Mouse (Mus musculus): ENCODE data around the gene Tmem8.

Tmem8 gene

DNA sequence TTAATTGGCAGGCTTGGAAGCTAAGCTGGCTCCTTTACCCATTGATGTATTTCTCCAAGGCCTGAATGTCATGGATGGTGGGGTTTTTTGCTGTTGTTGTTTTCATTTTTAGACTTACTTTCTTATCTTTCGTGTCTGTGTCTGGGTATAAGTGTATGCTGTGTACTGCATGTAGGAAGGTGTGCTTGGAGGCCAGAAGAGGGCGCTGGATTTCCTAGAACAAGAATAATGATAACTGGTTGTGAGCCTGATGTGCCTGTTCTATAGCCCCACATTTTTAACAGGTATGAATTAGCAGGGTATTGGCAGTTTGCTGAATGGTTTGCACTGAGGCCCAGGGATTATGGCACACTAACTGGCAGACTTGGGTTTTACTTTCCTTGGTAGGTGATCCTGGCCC is 36.0 kb downstream of the Tmem8 start:
- DNase-seq: no peak

DNA sequence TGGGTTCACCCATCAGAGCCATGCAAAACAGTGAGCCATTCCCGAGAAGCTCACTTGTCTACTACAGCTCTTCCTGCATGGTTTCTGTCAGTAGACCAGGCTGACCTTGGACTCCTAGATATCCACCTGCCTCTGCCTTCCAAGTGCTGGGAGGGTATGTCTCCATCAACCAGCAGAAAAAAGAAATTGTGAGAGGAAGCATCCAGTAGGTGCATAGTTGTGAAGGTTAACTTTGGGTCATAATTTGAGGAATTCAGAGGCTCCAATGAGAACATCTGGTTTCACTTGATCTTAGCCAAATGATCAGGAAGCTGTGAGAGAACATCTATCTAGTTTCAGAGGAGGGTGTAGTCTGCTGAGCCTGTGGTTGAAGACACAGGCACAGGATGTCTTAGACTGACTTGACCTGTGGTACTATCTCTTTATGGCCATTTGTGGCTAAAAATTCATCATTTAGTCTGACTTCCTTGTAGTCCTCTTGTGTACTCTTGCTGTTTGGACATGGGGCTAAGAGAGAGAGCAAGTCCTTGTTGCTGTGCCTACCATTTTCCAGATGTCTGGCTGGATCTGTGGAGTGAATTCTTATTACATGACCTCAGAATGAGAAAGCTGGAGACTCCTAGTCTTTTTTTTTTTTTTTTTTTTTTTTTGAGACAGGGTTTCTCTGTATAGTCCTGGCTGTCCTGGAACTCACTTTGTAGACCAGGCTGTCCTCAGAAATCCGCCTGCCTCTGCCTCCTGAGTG is 39.0 kb downstream of the Tmem8 start:
- no peak for DNase-seq

DNA sequence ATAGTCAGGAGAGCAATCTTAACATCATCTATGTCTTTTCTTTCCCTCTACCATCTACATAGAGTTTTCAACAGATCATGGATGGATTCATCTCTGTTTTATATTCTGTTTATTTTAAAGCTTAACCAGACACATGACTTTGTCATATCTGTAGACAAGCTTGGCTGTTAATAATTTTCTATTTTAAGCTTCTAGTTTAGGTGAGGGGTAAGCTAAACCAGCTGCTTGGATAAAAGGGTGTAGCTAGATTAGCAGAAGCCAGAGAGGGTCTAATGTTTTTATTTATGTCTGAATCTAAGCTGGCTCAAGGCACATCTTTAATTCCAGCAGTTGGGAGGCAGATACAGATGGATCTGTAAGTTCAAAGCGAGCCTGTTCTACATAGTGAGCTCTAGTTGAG is 49.6 kb downstream of the Tmem8 start:
- no peak for DNase-seq

DNA sequence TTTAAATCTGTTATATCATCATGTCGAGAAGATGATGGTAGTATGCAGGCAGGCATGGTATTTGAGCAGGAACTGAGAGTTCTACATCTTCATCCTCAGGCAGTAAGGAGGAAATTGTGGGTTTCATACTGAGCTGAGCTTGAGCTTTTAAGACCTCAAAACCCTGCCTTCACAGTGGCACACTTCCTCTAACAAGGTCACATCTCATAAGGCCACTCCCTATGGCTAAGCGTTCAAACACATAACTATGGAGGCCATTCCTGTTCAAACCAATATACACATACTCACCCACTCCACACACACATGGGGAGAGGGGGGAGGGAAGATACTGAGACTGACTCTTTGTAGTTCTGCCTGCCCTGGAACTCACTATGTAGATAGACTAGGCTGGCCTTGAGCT is 54.9 kb downstream of the Tmem8 start:
- no peak for DNase-seq
